Mouse (Mus musculus): ENCODE results near the gene Zfpm1.

Gene Zfpm1

DNA sequence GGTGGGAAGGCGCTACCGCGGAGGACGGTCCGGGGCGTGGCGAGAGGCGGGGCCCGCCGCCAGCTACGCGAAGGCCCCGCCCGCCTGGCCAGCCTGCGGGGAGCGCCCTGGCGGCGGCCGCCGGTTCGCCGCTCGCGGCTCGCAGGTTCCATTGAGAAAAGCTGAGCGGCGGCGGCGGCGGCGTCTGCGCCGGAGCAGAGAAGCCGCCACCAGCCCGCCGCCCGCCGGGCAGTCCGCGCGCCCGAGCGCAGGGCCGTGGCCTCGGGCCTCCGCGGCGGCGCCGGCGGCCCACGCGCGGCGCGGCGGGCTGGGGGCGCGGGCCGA lies at the start of gene Zfpm1:
TSS of gene Zfpm1 (plus strand) at position 107 of the 324 bp plus-strand sequence.
- no peak for DNase-seq

DNA sequence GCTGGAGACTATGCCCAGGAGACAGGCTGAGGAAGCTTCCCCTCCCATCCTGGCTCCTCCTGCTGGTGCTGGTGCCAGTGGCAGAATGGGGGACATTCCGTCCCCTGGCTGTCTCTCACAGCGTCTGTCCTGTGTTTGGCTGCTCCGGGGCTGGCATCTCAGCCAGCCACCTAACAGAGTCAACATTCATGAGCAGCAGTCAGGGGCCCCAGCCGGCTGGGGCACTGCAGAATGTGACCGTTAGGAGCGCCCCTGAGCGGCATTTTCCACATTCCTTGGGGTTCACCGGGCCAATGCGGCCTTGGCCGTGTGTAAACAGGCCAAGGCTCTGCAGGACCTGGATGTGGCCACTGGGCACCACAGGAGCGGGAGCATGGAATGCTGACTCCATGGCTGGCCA lies 47.9 kb upstream of the Zfpm1 start:
- DNase-seq: peak; percentile 31 to 36

DNA sequence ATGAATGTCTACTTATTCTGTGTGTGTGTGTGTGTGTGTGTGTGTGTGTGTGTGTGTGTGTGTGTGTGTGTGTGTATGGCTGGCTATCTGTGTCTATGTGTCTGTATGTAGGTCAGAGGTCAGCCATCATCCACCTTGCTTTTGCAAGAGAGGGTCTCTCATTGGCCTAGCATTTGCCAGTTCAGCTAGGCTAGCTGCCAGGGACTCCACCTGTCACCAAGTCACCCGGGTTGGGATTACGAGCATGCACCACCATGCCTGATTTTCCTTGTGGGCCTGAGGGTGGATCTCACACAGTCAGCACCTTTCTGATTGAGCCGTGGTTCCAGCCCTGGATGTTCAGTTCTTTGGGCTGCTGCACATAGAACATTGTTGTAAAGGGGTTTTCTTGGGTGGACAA lies 45.4 kb upstream of the Zfpm1 start:
- no peak for DNase-seq

DNA sequence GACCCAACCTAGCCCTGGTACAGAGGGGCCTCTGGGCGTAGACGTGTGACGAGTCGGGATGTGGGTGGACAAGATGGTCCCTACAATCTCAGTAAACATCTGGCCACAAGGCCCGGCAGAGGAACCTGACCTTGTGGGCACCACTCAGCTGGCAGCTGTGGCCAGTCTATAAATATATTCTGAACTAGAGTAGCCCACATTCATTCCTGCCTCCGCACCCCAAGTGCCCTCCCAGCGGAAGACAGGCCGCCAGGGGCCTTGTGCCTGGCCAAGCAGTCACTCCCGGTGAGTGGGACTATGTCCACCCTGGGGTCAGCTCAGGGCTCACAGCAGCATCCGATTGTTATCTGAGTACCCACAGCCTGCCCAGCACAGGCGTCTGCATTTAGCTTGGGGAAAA lies 43.7 kb upstream of the Zfpm1 start:
- no peak for DNase-seq

DNA sequence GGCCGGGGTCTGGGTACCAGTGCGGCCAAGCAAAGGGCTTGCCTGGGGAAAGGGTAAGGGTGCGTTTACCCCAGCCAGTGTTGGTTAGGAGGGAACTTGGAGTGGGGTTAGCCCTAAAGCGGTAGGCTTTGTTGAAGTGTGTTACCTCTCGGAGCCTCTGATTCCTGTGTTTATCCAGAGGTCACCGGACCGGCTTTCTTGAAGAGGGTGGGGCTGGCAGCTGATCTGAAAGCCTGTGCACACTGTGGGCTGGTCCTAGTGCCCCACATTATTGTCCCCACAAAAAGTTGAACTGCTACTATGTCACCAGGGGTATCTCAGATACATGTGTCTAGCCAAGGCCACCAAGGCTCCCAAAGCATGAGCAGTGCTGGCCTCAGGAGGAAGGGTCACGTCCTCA lies 43.2 kb upstream of the Zfpm1 start:
- no peak for DNase-seq

DNA sequence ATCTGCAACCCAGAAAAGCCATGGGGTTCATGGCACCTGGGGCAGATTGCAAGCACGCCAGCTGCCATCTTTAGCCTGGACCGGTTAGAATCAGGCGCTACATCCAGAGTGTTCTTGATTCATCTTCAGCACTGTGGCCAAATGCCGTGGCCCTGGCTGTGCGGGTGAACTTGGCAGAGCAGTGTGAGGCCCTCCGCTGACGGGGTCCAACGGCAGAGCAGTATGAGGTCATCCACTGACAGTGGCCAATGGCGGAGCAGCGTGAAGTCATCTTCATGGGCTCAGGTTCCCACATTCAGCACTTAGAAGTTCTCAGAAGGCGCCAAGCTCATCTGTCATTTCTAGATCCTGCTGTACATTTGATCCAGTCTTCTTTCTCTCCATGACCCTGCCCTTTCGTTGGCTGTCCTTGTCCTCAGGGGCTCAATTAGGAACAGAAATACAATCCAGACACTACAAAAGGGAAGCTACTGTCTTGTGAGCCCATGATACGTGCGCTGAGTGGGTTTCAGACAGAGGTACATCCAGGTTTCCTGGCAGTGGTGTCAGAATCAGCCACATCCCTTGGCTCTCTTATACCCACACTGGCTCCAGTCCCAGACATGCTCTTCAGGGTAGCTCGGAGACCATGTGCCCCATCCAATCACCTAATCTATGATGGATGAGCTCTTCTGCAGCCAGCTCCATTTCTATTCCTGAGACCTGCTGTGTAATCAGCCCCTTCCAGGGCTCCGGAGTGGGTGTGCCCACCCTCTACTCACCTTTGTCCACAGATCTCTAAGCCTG lies 41.5 kb upstream of the Zfpm1 start:
- DNase-seq: no peak

DNA sequence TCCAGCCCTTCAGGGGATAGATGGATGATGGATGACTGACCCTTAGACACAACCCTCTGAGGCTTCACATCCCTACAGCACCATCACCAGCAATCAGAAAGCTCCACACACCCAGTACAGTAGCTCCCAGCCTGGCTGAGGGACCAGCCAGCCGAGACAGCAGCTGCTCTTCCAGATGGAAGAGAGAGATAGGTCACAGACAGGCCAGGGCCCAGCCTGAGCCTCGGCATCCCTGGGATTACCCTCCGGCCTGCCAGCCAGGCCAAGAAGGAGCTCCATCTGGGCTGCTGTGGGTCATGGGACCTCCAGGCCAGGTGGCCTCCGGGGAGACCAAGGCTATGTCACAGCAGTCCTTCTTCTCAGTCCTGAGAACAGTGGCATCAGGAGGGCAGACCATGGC lies 38.6 kb upstream of the Zfpm1 start:
- DNase-seq: no peak

DNA sequence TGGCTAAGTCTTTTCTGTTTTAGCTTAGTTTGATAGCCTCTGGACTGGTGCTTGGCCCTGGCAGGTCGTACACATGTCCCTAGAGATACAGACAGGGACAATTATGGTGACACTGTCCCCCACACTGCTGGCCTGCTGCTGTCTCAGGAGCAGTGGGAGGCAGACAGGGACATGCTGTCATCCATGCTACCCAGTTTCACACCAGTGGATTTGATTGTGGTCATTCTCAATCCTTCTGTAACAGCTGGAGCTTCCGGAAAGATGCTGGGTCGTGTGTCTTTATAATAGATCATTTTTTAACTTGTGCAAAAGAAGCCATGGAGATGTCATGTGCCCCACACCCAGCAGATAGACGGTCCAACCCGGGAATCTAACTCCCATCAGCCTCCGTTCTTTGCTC lies 36.8 kb upstream of the Zfpm1 start:
- DNase-seq: no peak

GRCm38 (mm10) chr8:122246257-122247211 lies 35.4 kb upstream of the Zfpm1 start:
- DNase-seq: no peak

GRCm38 (mm10) chr8:122251739-122252138 lies 30.2 kb upstream of the Zfpm1 start:
- DNase-seq: no peak

- no peak for DNase-seq
These were observed 29.6 kb upstream of the Zfpm1 start for GRCm38 (mm10) chr8:122252366-122252765.

DNA sequence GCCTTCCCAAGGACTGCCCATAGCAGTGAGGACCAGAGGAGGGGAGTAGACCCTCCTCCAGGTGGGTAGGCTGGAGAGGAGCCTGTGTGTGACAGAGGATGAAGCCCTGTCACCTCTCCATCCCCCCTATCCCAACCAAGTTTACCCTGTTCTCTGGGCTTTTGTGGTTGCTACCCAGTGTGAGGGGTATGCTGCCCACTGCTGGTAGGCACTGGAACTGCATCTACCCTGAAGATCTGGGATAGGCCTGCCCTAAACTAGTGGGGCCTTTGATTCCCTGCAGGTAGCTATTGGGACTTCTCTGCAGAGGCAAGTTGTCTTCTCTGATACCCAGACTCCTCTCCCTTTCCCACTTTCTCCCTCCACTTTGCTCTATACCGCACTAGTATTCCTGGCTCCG lies 22.6 kb upstream of the Zfpm1 start:
- peak in 1 of 2 experiments; percentile 71 for DNase-seq

DNA sequence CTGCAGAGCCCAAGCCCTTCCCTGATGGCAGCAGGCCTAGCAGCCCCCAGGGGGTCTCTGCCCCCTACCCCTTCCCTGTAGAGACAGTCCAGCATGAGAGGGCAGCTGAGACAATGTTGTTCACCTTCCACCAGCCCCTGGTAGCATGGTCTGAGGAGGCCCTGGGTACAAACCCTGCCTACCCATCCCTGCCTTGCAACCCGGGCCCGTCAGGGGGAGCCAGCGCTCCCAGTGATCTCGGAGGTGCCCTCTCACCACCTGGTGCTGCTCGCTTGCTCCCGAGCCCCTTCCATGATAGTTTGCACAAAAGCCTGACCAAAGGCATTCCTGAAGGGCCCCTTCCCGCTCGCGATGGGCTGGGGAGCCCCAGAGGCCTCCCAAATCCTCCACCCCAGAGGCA lies 21.2 kb upstream of the Zfpm1 start:
- no peak for DNase-seq

DNA sequence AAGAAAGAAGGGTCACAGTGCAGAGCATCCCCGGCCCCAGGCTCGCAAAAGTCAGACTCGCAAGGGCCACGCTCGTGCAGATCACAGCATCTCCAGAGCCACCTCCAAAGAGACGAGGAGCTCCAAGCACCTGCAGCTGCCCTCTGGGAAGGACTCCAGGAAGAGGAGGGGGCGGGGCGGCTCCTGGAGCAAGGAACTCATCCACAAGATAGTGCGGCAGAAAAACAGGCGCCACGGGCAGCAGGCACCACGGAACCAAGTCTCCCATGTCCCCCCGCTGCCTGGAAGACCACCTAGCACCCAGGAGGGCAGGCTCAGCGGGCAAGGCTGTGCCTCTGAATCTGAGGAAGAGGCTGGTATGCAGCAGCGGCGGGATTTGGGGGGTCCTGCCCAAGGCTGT lies 19.1 kb upstream of the Zfpm1 start:
- DNase-seq: no peak

GRCm38 (mm10) chr8:122264243-122264642 lies 17.7 kb upstream of the Zfpm1 start:
- DNase-seq: no peak

- no peak for DNase-seq
These were observed 16.4 kb upstream of the Zfpm1 start for GRCm38 (mm10) chr8:122265522-122265921.

DNA sequence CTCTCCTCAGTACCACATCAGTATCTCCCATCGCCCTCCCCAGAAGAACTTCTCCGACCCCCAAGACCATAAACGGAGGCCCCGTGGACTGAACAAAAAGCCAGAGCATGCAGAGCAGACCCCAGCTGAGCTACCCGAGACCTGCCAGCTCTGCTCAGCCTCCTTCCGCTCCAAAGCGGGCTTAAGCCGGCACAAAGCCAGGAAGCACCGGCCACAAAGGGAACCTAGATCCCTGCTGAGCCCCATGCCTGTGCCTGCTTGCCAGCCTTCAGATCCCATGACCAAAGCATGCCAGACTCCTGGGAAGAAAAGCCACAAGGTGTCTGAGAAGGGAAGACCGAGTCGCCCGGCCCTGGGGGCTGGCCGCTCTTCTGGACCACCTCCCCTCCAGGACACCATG lies 15.1 kb upstream of the Zfpm1 start:
- DNase-seq: no peak

DNA sequence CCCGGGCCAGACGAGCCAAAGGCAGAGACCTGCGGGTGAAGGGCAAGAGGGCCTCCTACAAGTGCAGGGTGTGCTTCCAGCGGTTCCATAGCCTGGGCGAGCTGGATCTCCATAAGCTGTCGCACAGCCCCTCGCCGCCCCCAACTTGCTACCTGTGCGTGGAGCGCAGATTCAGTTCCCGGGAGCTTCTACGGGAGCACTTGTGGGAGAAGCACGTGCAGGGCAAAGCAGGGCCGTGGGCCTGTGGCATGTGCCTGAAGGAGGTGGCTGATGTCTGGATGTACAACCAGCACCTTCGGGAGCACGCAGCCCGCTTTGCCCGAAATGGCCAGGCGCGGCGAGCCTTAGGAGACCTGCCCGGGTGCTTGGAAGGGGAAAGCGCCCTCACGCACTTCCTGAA lies 13.1 kb upstream of the Zfpm1 start:
- DNase-seq: no peak

GRCm38 (mm10) chr8:122269404-122269803 lies 12.5 kb upstream of the Zfpm1 start:
- DNase-seq: peak; percentile 56 to 72

DNA sequence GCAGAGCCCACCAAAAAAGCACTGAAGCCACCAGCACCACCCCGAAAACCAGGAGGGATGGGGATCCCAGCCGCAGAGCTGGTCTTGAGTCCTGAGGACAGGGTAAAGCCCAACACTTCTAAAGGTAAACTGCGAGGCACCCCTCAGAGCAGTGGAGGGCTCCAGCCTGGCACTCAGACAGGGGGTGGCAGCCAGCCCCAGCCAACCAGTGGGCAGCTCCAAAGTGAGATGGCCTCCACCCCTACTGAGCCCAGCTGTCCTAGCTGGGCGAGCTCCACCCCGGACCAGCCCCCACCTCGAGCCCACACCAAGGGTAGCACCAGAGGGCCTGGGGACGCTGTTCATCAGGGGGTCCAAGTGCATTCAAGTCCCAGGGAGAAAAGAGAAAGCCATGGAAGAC lies 11.4 kb upstream of the Zfpm1 start:
- DNase-seq: no peak

GRCm38 (mm10) chr8:122273152-122273551 lies 8.8 kb upstream of the Zfpm1 start:
- peak; percentile 54 to 72 for DNase-seq

DNA sequence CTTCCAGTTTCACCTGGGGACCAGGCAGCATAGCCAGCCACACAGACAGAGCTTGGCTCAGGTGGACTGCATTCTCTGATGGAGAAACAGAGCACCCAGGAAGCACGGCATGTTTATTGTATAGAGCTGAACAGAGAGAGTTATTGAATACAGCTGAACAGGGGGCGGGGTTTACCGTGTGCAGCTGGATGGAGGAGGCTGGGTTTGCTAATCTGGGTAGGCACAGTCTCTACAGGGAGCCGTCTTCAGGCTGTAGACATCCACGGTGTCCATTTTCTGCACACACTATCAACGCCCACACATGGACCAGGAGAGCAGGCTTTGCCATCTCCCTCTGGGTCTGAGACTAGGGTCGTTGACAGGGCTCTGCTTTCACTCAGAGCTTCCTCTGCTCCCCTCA lies 8.1 kb upstream of the Zfpm1 start:
- DNase-seq: no peak

DNA sequence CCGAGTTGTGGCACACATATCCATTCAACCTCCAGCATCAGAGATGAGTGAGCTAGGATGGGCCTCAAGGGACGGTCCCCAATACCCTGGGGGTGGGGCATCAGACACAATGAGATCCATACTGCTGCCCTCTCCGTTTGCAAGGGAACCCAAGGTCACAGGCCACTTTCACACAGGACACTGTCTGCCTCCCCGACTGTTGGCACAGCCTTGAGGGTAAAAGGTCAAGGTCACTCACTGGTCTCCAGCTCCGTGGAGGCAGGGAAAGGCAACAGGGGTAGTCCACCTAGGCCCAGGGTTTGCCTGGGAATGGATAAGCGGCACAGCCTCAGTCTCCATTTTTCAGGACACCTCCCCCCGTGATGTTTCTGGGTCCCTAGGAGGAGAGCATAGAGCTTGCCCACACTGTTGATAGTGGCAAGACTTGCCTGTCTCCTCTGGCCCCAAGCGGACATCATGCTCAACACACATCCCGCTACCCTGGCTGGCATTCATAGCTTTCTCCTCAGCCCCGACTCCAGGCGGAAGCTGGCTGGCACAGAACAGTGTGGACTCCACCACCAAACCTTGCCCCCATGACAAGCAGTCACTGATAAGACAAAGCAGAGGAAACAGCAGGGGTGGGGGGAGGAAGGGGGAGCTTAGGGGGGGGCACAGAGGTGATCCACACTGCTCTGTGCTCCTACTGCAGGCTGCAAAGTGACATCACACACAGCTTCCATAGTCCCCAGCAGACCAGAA lies 7.1 kb upstream of the Zfpm1 start:
- DNase-seq: no peak

DNA sequence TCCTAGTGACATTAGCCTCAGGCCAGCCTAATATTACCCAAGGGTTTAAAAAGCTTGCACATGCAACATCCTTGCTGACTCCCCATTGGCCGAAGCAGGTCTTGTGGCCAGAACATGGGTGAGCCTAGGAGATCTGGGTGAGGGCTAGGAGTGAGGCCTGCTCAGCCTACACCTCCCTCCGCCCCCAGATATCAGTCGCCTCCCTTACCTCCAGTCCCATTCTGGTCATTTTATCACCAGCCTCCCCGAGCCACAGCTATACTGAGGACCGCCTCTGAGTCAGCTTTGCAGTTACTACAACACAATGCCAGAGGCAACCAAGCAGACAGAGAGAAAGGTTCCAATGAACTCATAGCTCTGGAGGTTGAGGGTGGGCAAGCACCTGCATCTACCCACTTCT lies 5.6 kb upstream of the Zfpm1 start:
- no peak for DNase-seq
